Mouse (Mus musculus): Measurements from ENCODE around the gene Sdsl.

- TF ChIP-seq CTCF (IDR thresholded peaks at IDR 0.05; ENCODE audit: low read depth, low read length), result no peak
- TF ChIP-seq POLR2A (IDR thresholded peaks at IDR 0.05; ENCODE audit: borderline replicate concordance, low read depth, low read length), result no peak
These were observed 34.1 kb downstream of the Sdsl start for GRCm38 (mm10) chr5:120438469-120438868.

All from bone marrow macrophage, adult 2 months (primary cell).